Mouse (Mus musculus) embryonic facial prominence, embryonic 10.5 days (tissue): ENCODE data around the gene Ip6k2. TPM values are rescaled to one million over a fixed set of nuclear protein-coding genes. Genes with fewer than 3 reads are reported as not detected.

Experiments used
- DNase-seq: peaks from one replicate; pipeline ENCODE4 v3.0.0-alpha.2; 2017; ENCODE audit warnings: low spot score
- H3K27ac ChIP-seq: fragments of 300-500 bp; sonication (generic); replicated peaks from 2 replicates; pipeline ENCODE4 v1.5.1; 2016; ENCODE audit warnings: mild to moderate bottlenecking
- H3K27me3 ChIP-seq: fragments of 300-500 bp; sonication (generic); replicated peaks from 2 replicates; pipeline ENCODE4 v1.6.1; 2016; ENCODE audit warnings: low read depth, mild to moderate bottlenecking; ENCODE audit not compliant: poor library complexity, severe bottlenecking
- H3K36me3 ChIP-seq: fragments of 300-500 bp; sonication (generic); replicated peaks from 2 replicates; pipeline ENCODE4 v1.6.1; 2016; ENCODE audit warnings: mild to moderate bottlenecking, moderate library complexity
- H3K4me1 ChIP-seq: fragments of 300-500 bp; sonication (generic); 2 replicates; pipeline ENCODE4 v1.6.1; 2016
- H3K4me3 ChIP-seq: fragments of 300-500 bp; sonication (generic); 2 replicates; pipeline ENCODE4 v1.5.1; 2016; ENCODE audit warnings: mild to moderate bottlenecking, moderate library complexity
- H3K9me3 ChIP-seq: fragments of 300-500 bp; sonication (generic); 2 replicates; pipeline ENCODE4 v1.6.1; 2016; ENCODE audit warnings: mild to moderate bottlenecking
- WGBS: fragments of 180-500 bp; shearing (Covaris S2); methylation state at CpG from one replicate; pipeline ENCODE4 v1.1.7; 2016; 5-methylcytosine and 5-hydroxymethylcytosine counted together
- polyA plus RNA-seq: library from polyadenylated mRNA; unstranded; fragments of >200 nt; fragmentation: Nextera tagmentation; extraction: Ambion mirVana; gene quantifications from 2 replicates; pipeline ENCODE4 v1.2.1, GENCODE M21; 2016

The Ip6k2 gene
- polyA plus RNA-seq, 1 experiment from 2014 or later = 103 TPM

DNA sequence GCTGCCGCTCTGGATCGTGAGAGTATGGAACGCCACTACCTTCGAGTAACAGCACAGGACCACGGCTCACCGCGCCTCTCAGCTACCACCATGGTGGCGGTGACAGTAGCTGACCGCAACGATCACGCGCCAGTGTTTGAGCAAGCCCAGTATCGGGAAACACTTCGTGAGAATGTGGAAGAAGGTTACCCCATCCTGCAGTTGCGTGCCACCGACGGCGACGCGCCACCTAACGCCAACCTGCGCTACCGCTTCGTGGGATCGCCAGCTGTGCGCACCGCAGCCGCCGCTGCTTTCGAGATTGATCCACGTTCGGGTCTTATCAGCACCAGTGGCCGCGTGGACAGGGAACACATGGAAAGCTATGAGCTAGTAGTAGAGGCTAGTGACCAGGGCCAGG lies 43.9 kb downstream of the Ip6k2 start:
- peak overlapping the region; percentile 64 for H3K4me3 ChIP-seq
- DNase-seq = no peak
- 16% methylated on average over 34 of the region's 34 CpGs for WGBS
- no peaks in the 10 kb centered on the region for H3K9me3 ChIP-seq
- no peak overlapping the region for H3K27ac ChIP-seq
- peaks cover 51% of the 10 kb centered on the region for H3K4me1 ChIP-seq
- H3K36me3 ChIP-seq = no peaks in the 10 kb centered on the region
- peaks cover 100% of the 10 kb centered on the region for H3K27me3 ChIP-seq

- Histone ChIP-seq H3K36me3 (no peaks in the 10 kb centered on the region), H3K4me3 (peak overlapping the region; percentile 64), H3K27ac (no peak overlapping the region), H3K9me3 (no peaks in the 10 kb centered on the region), H3K4me1 (peaks cover 55% of the 10 kb centered on the region), H3K27me3 (peaks cover 100% of the 10 kb centered on the region)
- DNase-seq = no peak
- 64% methylated on average over 18 of the region's 18 CpGs for WGBS
Observed at GRCm38 (mm10) chr9:108827906-108828305, 44.3 kb downstream of the Ip6k2 start.

DNA sequence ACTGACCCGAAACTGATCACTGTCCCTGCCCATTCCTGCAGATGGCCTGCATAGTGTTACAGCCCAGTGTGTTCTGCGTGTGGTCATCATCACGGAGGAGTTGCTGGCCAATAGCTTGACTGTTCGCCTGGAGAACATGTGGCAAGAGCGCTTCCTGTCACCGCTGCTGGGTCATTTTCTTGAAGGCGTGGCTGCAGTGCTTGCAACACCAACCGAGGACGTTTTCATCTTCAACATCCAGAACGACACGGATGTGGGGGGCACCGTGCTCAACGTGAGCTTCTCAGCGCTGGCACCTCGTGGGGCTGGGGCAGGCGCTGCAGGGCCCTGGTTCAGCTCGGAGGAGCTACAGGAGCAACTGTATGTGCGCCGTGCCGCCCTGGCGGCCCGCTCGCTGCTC lies 48.0 kb downstream of the Ip6k2 start:
- no peaks in the 10 kb centered on the region for H3K9me3 ChIP-seq
- H3K27ac ChIP-seq = no peak overlapping the region
- DNase-seq = no peak
- no peaks in the 10 kb centered on the region; the same call in 1 of the 2 replicates for H3K36me3 ChIP-seq
- WGBS = 7% methylated on average over 23 of the region's 23 CpGs
- H3K27me3 ChIP-seq = peaks cover 80% of the 10 kb centered on the region
- peak overlapping the region; percentile 64 for H3K4me3 ChIP-seq
- peaks cover 32% of the 10 kb centered on the region for H3K4me1 ChIP-seq

- H3K36me3 ChIP-seq = no peaks in the 10 kb centered on the region; the same call in 1 of the 2 replicates
Observed at GRCm38 (mm10) chr9:108832390-108833108, 49.0 kb downstream of the Ip6k2 start.

DNA sequence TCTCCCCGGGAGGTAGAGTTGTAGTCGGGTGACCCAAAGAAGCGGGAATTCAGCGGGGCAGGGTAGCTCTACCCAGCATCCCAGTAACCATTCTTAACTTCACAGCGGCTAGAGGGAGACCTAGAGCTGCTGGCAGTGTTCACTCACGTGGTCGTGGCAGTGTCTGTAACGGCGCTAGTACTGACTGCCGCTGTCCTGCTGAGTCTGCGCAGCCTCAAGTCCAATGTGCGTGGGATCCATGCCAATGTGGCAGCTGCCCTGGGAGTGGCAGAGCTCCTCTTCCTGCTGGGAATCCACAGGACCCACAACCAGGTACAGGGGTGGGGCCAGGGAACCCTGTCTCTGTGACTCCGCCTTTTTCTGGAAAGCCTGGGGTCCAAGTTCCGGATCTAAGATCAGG lies 59.4 kb downstream of the Ip6k2 start:
- peaks cover 8% of the 10 kb centered on the region; the same call in 1 of the 2 replicates for H3K36me3 ChIP-seq
- H3K9me3 ChIP-seq = no peaks in the 10 kb centered on the region
- H3K27me3 ChIP-seq = peaks cover 25% of the 10 kb centered on the region
- WGBS = 18% methylated on average over 14 of the region's 14 CpGs
- no peak overlapping the region for H3K27ac ChIP-seq
- peak overlapping the region; percentile 38 for H3K4me3 ChIP-seq
- peak; percentile 29 for DNase-seq
- peaks cover 16% of the 10 kb centered on the region for H3K4me1 ChIP-seq

More at GRCm38 (mm10) chr9:108832390-108833108, 49.0 kb downstream of the Ip6k2 start:
- peak overlapping the region; percentile 64 for H3K4me3 ChIP-seq
- 6% methylated on average over 46 of the region's 46 CpGs for WGBS
- H3K27me3 ChIP-seq = peaks cover 70% of the 10 kb centered on the region
- no peak overlapping the region for H3K27ac ChIP-seq
- no peaks in the 10 kb centered on the region for H3K9me3 ChIP-seq
- peaks cover 23% of the 10 kb centered on the region for H3K4me1 ChIP-seq
- peak; percentile 94 for DNase-seq

DNA sequence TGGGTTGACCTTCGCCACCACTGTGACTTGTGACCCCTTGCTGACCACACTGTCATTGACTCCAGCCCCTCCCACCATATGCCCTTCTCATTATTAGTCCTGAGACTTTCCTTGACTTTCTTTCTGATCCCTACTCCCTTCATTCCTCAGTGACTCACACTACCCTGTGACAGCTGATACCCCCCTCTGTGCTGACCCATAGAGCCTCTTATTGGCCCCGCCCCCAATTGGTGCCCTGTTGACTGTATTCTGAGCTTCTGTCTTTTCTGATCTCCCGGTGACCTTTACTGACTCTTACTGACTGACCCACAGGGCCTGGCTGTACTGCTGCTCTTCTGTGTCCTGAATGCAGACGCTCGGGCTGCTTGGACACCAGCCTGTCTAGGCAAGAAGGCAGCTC lies 61.8 kb downstream of the Ip6k2 start:
- peaks cover 10% of the 10 kb centered on the region for H3K36me3 ChIP-seq
- DNase-seq = no peak
- 66% methylated on average over 5 of the region's 5 CpGs for WGBS

GRCm38 (mm10) chr9:108847374-108847773 lies 63.8 kb downstream of the Ip6k2 start:
- 85% methylated on average over 4 of the region's 4 CpGs for WGBS
- H3K4me1 ChIP-seq = peaks cover 25% of the 10 kb centered on the region
- H3K27ac ChIP-seq = no peak overlapping the region
- no peak overlapping the region for H3K4me3 ChIP-seq
- H3K9me3 ChIP-seq = no peaks in the 10 kb centered on the region
- peaks cover 16% of the 10 kb centered on the region for H3K27me3 ChIP-seq
- no peak for DNase-seq
- H3K36me3 ChIP-seq = peaks cover 10% of the 10 kb centered on the region

More for the DNA sequence above, 61.8 kb downstream of the Ip6k2 start:
- Histone ChIP-seq H3K4me1 (peaks cover 18% of the 10 kb centered on the region), H3K4me3 (no peak overlapping the region), H3K27me3 (peaks cover 25% of the 10 kb centered on the region), H3K27ac (no peak overlapping the region), H3K9me3 (no peaks in the 10 kb centered on the region)

DNA sequence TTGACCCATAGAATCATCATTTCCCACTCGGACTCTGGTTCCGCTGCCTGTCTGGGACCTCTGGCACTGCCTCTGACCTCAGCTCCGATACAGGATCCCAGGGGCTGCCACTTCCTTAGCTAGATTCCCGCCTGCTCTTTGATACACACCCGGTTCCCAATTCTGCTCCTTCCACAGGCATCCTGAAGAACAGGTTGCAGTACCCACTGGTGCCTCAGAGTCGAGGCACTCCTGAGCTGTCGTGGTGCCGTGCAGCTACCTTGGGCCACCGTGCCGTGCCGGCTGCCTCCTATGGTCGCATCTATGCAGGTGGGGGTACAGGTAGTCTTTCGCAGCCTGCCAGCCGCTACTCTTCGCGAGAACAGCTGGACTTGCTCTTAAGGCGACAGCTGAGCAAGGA lies 64.8 kb downstream of the Ip6k2 start:
- peaks cover 26% of the 10 kb centered on the region for H3K4me1 ChIP-seq
- peaks cover 8% of the 10 kb centered on the region for H3K36me3 ChIP-seq
- no peak for DNase-seq
- peaks cover 5% of the 10 kb centered on the region for H3K27me3 ChIP-seq
- no peak overlapping the region for H3K27ac ChIP-seq
- H3K9me3 ChIP-seq = no peaks in the 10 kb centered on the region
- no peak overlapping the region; the same call in 1 of the 2 replicates for H3K4me3 ChIP-seq
- 79% methylated on average over 17 of the region's 17 CpGs for WGBS

GRCm38 (mm10) chr9:108852976-108853375 lies 69.4 kb downstream of the Ip6k2 start, which contains the start of gene Slc26a6:
Slc26a6 (plus strand) TSS chr9:108853283.
- peaks cover 8% of the 10 kb centered on the region; the same call in 1 of the 2 replicates for H3K27me3 ChIP-seq
- H3K36me3 ChIP-seq = peaks cover 29% of the 10 kb centered on the region
- peaks cover 36% of the 10 kb centered on the region for H3K4me1 ChIP-seq
- WGBS = 86% methylated on average over 3 of the region's 3 CpGs
- DNase-seq = no peak
- H3K4me3 ChIP-seq = peak within 1 kb of the TSS; percentile 82
- no peaks in the 10 kb centered on the region for H3K9me3 ChIP-seq
- peak within 1 kb of the TSS; percentile 85 for H3K27ac ChIP-seq

DNA sequence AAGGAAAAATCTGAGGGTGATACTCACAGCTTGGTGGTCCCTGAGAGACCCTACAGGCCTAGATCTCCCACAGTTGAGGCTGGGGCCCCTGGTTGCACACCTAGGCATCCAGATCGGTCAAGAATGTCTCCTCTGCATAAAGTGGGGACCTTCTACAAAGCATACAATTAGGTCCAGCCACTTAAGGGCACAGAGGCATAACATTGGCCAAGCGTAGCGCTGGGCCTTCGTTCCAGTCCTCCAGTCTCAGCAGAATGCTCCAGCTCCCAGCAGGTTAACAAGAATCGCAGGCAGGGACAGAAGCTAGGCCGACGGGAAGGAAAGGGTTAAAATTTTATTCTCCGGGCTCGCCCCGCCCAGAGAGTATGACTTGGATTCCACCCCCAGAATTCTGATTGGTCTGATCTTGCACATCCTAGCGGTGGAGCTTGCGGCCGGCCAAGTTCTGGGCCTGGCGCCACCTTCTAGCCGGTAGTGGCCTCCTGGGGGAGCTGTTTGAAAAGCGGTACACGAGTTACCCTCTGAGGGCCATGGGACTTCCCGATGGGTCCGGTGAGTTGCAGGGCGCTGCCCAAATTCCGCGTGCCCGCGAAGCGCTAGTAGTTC lies 70.1 kb downstream of the Ip6k2 start:
- Histone ChIP-seq H3K27ac (peak overlapping the region; percentile 85), H3K9me3 (no peaks in the 10 kb centered on the region), H3K4me1 (peaks cover 33% of the 10 kb centered on the region), H3K4me3 (peak overlapping the region; percentile 82), H3K36me3 (peaks cover 32% of the 10 kb centered on the region), H3K27me3 (peaks cover 8% of the 10 kb centered on the region; the same call in 1 of the 2 replicates)
- peak; percentile 93 for DNase-seq
- 3% methylated on average over 25 of the region's 25 CpGs for WGBS

GRCm38 (mm10) chr9:108854241-108854696 lies 70.7 kb downstream of the Ip6k2 start:
- H3K4me1 ChIP-seq = peaks cover 33% of the 10 kb centered on the region
- H3K4me3 ChIP-seq = peak overlapping the region; percentile 82
- under 1% methylated on average over 28 of the region's 28 CpGs for WGBS
- peak overlapping the region; percentile 85 for H3K27ac ChIP-seq
- DNase-seq = peak; percentile 89
- H3K36me3 ChIP-seq = peaks cover 33% of the 10 kb centered on the region
- peaks cover 8% of the 10 kb centered on the region; the same call in 1 of the 2 replicates for H3K27me3 ChIP-seq
- no peaks in the 10 kb centered on the region for H3K9me3 ChIP-seq

GRCm38 (mm10) chr9:108855335-108855734 lies 71.7 kb downstream of the Ip6k2 start:
- Histone ChIP-seq H3K4me1 (peaks cover 33% of the 10 kb centered on the region), H3K27me3 (peaks cover 8% of the 10 kb centered on the region; the same call in 1 of the 2 replicates), H3K9me3 (no peaks in the 10 kb centered on the region), H3K4me3 (peak overlapping the region; percentile 82), H3K27ac (no peak overlapping the region), H3K36me3 (peaks cover 42% of the 10 kb centered on the region)
- no peak for DNase-seq
- WGBS = 52% methylated on average over 5 of the region's 5 CpGs
